Mouse (Mus musculus): ENCODE results near the gene Rad51ap2. TPM values are rescaled to one million over a fixed set of nuclear protein-coding genes. Genes with fewer than 3 reads are reported as not detected.

Gene Rad51ap2
- polyA plus RNA-seq, 1 experiment from 2014 or later = 0.67 TPM

GRCm38 (mm10) chr12:11436497-11437265 is 19.2 kb upstream of the Rad51ap2 start, which contains the start of gene Vsnl1:
Gene Vsnl1, minus strand, starts transcription at chr12:11436613.
- no peaks in the 10 kb centered on the region; the same call in 1 of the 2 replicates for H3K4me1 ChIP-seq (ENCODE audit: control insufficient read depth, insufficient read depth, low read length)
- no peaks in the 10 kb centered on the region for H3K36me3 ChIP-seq (ENCODE audit: control insufficient read depth, insufficient read depth, low read length)
- H3K9me3 ChIP-seq (ENCODE audit: control insufficient read depth, low read length) = no peaks in the 10 kb centered on the region
- peak within 1 kb of the TSS; percentile 33 for H3K9ac ChIP-seq (replicated peaks; ENCODE audit: low read depth, low read length)
- peak; percentile 97 for ATAC-seq (ENCODE audit: low read depth)
- peak within 1 kb of the TSS; percentile 66 for H3K27ac ChIP-seq (ENCODE audit: low read depth, low read length)
- H3K4me3 ChIP-seq (ENCODE audit: low read depth, low read length) = peak within 1 kb of the TSS; percentile 44
- WGBS = 5% methylated on average over 34 of the region's 34 CpGs
- no peaks in the 10 kb centered on the region for H3K27me3 ChIP-seq (ENCODE audit: control insufficient read depth, insufficient read depth, low read length)
- peak within 1 kb of the TSS; percentile 66 for H3K4me2 ChIP-seq (ENCODE audit: low read depth, low read length)

- H3K27me3 ChIP-seq (ENCODE audit: control insufficient read depth, insufficient read depth, low read length) = no peaks in the 10 kb centered on the region
- no peaks in the 10 kb centered on the region; the same call in 1 of the 2 replicates for H3K4me1 ChIP-seq (ENCODE audit: control insufficient read depth, insufficient read depth, low read length)
- H3K27ac ChIP-seq (ENCODE audit: low read depth, low read length) = 0 out of 2 replicates have a peak overlapping the region, but pooled peaks have one; percentile 65
- ATAC-seq (ENCODE audit: low read depth) = peak; percentile 47; the same call in 1 of the 2 replicates
- H3K9ac ChIP-seq (replicated peaks; ENCODE audit: low read depth, low read length) = no peak overlapping the region
- WGBS = 19% methylated on average over 17 of the region's 17 CpGs
- H3K9me3 ChIP-seq (ENCODE audit: control insufficient read depth, low read length) = no peaks in the 10 kb centered on the region
- peak overlapping the region; percentile 66 for H3K4me2 ChIP-seq (ENCODE audit: low read depth, low read length)
- H3K36me3 ChIP-seq (ENCODE audit: control insufficient read depth, insufficient read depth, low read length) = no peaks in the 10 kb centered on the region
- H3K4me3 ChIP-seq (ENCODE audit: low read depth, low read length) = peak overlapping the region; percentile 44; the same call in 1 of the 2 replicates
Observed at GRCm38 (mm10) chr12:11437266-11437906, 18.5 kb upstream of the Rad51ap2 start.

GRCm38 (mm10) chr12:11437907-11438447 is 17.9 kb upstream of the Rad51ap2 start:
- Histone ChIP-seq H3K4me2 (ENCODE audit: low read depth, low read length) (peak overlapping the region; percentile 66), H3K4me3 (ENCODE audit: low read depth, low read length) (peak overlapping the region; percentile 9; the same call in 1 of the 2 replicates), H3K27ac (ENCODE audit: low read depth, low read length) (no peak overlapping the region), H3K36me3 (ENCODE audit: control insufficient read depth, insufficient read depth, low read length) (no peaks in the 10 kb centered on the region), H3K27me3 (ENCODE audit: control insufficient read depth, insufficient read depth, low read length) (no peaks in the 10 kb centered on the region), H3K9ac (replicated peaks; ENCODE audit: low read depth, low read length) (no peak overlapping the region; the same call in 1 of the 2 replicates), H3K9me3 (ENCODE audit: control insufficient read depth, low read length) (no peaks in the 10 kb centered on the region), H3K4me1 (ENCODE audit: control insufficient read depth, insufficient read depth, low read length) (no peaks in the 10 kb centered on the region; the same call in 1 of the 2 replicates)
- WGBS = 26% methylated on average over 23 of the region's 23 CpGs
- ATAC-seq (ENCODE audit: low read depth) = peak; percentile 29; the same call in 1 of the 2 replicates

GRCm38 (mm10) chr12:11454146-11454545 is 1.7 kb upstream of the Rad51ap2 start:
- WGBS = 77% methylated on average over 5 of the region's 5 CpGs
- Histone ChIP-seq H3K4me1 (ENCODE audit: control insufficient read depth, insufficient read depth, low read length) (no peaks in the 10 kb centered on the region), H3K36me3 (ENCODE audit: control insufficient read depth, insufficient read depth, low read length) (no peaks in the 10 kb centered on the region), H3K27ac (ENCODE audit: low read depth, low read length) (no peak overlapping the region), H3K9ac (replicated peaks; ENCODE audit: low read depth, low read length) (no peak overlapping the region), H3K4me2 (ENCODE audit: low read depth, low read length) (no peak overlapping the region), H3K27me3 (ENCODE audit: control insufficient read depth, insufficient read depth, low read length) (no peaks in the 10 kb centered on the region), H3K9me3 (ENCODE audit: control insufficient read depth, low read length) (no peaks in the 10 kb centered on the region), H3K4me3 (ENCODE audit: low read depth, low read length) (no peak overlapping the region)
- ATAC-seq (ENCODE audit: low read depth) = no peak

GRCm38 (mm10) chr12:11456213-11456612 is 334 bp downstream of the Rad51ap2 start:
- H3K27ac ChIP-seq (ENCODE audit: low read depth, low read length) = no peak overlapping the region
- no peaks in the 10 kb centered on the region for H3K9me3 ChIP-seq (ENCODE audit: control insufficient read depth, low read length)
- H3K27me3 ChIP-seq (ENCODE audit: control insufficient read depth, insufficient read depth, low read length) = no peaks in the 10 kb centered on the region
- H3K4me3 ChIP-seq (ENCODE audit: low read depth, low read length) = peak overlapping the region; percentile 42
- H3K4me2 ChIP-seq (ENCODE audit: low read depth, low read length) = peak overlapping the region; percentile 54
- WGBS = 6% methylated on average over 11 of the region's 11 CpGs
- H3K9ac ChIP-seq (replicated peaks; ENCODE audit: low read depth, low read length) = peak overlapping the region; percentile 34
- no peak; the same call in none of the 2 replicates for ATAC-seq (ENCODE audit: low read depth)
- no peaks in the 10 kb centered on the region for H3K36me3 ChIP-seq (ENCODE audit: control insufficient read depth, insufficient read depth, low read length)
- H3K4me1 ChIP-seq (ENCODE audit: control insufficient read depth, insufficient read depth, low read length) = no peaks in the 10 kb centered on the region

GRCm38 (mm10) chr12:11456632-11457031 is 753 bp downstream of the Rad51ap2 start:
- ATAC-seq (ENCODE audit: low read depth) = no peak

More at GRCm38 (mm10) chr12:11456632-11457031, 753 bp downstream of the Rad51ap2 start:
- no peak overlapping the region for H3K9ac ChIP-seq (replicated peaks; ENCODE audit: low read depth, low read length)
- no peak overlapping the region; the same call in 1 of the 2 replicates for H3K4me2 ChIP-seq (ENCODE audit: low read depth, low read length)
- WGBS = 85% methylated on average over 4 of the region's 4 CpGs
- no peaks in the 10 kb centered on the region for H3K9me3 ChIP-seq (ENCODE audit: control insufficient read depth, low read length)
- H3K27ac ChIP-seq (ENCODE audit: low read depth, low read length) = no peak overlapping the region
- H3K4me1 ChIP-seq (ENCODE audit: control insufficient read depth, insufficient read depth, low read length) = no peaks in the 10 kb centered on the region
- H3K27me3 ChIP-seq (ENCODE audit: control insufficient read depth, insufficient read depth, low read length) = no peaks in the 10 kb centered on the region
- H3K4me3 ChIP-seq (ENCODE audit: low read depth, low read length) = no peak overlapping the region
- H3K36me3 ChIP-seq (ENCODE audit: control insufficient read depth, insufficient read depth, low read length) = no peaks in the 10 kb centered on the region

Other genes with a start within 250 kb of the Rad51ap2 start
- not detected in 2 replicates for gene Msgn1, start 247.1 kb upstream of the Rad51ap2 start, polyA plus RNA-seq (2014; fragmentation: Nextera tagmentation; extraction: Ambion mirVana)
- 1.1 and 1.6 TPM in 2 replicates for gene Gen1, start 190.3 kb upstream of the Rad51ap2 start, polyA plus RNA-seq (2014; fragmentation: Nextera tagmentation; extraction: Ambion mirVana)
- gene Smc6, start 190.2 kb upstream of the Rad51ap2 start, polyA plus RNA-seq (2014; fragmentation: Nextera tagmentation; extraction: Ambion mirVana) = 91.7 and 96.9 TPM in 2 replicates
- 109 and 197 TPM in 2 replicates for gene Vsnl1, start 19.5 kb upstream of the Rad51ap2 start, polyA plus RNA-seq (2014; fragmentation: Nextera tagmentation; extraction: Ambion mirVana)